In the genomic region with DNA sequence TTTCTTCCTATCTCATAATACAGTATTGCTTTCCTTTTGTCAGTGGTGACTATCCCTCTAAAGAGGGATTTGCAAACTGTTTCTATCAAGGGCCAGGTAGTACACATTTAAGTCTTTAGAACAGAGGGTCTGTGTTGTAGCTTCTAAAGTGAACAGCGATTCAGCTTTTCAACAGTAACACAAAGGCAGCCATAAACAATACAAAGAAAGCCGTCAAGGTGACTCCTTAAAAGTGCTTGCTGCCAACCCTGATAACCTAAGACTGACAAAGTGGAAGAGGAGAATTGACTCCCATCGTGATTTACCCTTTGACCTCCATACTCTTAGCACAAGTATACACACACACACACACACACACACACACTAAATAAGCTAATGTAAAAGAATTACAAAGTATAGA, we compare ENCODE assay signal across 13 mouse cellular contexts.
"Had no signal": no experiment of that assay in that cellular context is flagged by ENCODE, and none has a peak within 500 bp of the region (broad histone marks: within the 10 kb centered on the region; RNA-seq: fewer than 3 reads in every experiment).

No protein-coding gene starts in this region.

- H3K27me3 ChIP-seq: midbrain, embryonic 13.5 days; midbrain, embryonic 15.5 days; neural tube, embryonic 12.5 days had no signal

- H3K36me3 ChIP-seq: midbrain, embryonic 13.5 days; midbrain, embryonic 15.5 days; neural tube, embryonic 12.5 days had no signal

- H3K27ac ChIP-seq: midbrain, embryonic 13.5 days; midbrain, embryonic 15.5 days; neural tube, embryonic 12.5 days had no signal

- H3K9me3 ChIP-seq: midbrain, embryonic 13.5 days; midbrain, embryonic 15.5 days; neural tube, embryonic 12.5 days had no signal

- DNase-seq: lung, adult 18-20 months; lung, embryonic 14.5 days; lung, postnatal 10 days; lung, postnatal 4 days; right cerebral cortex, postnatal 14 days; right cerebral cortex, postnatal 4 days; spleen, adult 18-20 months; thymus, adult 18-20 months; thymus, postnatal 14 days; thymus, postnatal 36 days had no signal

- H3K4me3 ChIP-seq: midbrain, embryonic 13.5 days; midbrain, embryonic 15.5 days; neural tube, embryonic 12.5 days had no signal
